Mouse (Mus musculus): ENCODE measurements around the gene Tbl3. TPM values are rescaled to one million over a fixed set of nuclear protein-coding genes. Genes with fewer than 3 reads are reported as not detected.

Tbl3 gene
- polyA plus RNA-seq, 2 experiments = 26.8 to 31.3 TPM

- H3K9ac ChIP-seq (replicated peaks) = no peak overlapping the region
- TF ChIP-seq EP300 (IDR thresholded peaks at IDR 0.05; ENCODE audit: low read depth) (no peak), CTCF (IDR thresholded peaks at IDR 0.05; ENCODE audit: low read depth) (no peak)
- H3K27me3 ChIP-seq (ENCODE audit: control insufficient read depth, insufficient read depth, low read length) = peaks cover 41% of the 10 kb centered on the region
- H3K4me2 ChIP-seq (ENCODE audit: low read depth) = peak overlapping the region; percentile 61
- 19% methylated on average over 23 of the region's 23 CpGs for WGBS (ENCODE audit: insufficient replicate concordance)
- peak overlapping the region; percentile 44 to 52 for H3K4me3 ChIP-seq (ENCODE audit: insufficient read depth in 1 of 2, low read depth in 2 of 2, low read length in 2 of 2)
- no peak overlapping the region for H3K27ac ChIP-seq
- H3K36me3 ChIP-seq (replicated peaks; ENCODE audit: control insufficient read depth, insufficient read depth, low read depth) = no peaks in the 10 kb centered on the region; the same call in 1 of the 2 replicates
- H3K9me3 ChIP-seq (ENCODE audit: control insufficient read depth, low read length) = no peaks in the 10 kb centered on the region
- ATAC-seq (ENCODE audit: insufficient read depth) (no peak), DNase-seq (ENCODE audit: low read depth in 3 of 3, low spot score in 3 of 3) (no peak)
- H3K4me1 ChIP-seq (replicated peaks; ENCODE audit: control insufficient read depth in 2 of 2, insufficient read depth in 2 of 2, low read length in 1 of 2) = peaks cover 3 to 10% of the 10 kb centered on the region in 2 experiments
These were observed 19.9 kb downstream of the Tbl3 start for GRCm38 (mm10) chr17:24687599-24687998.

GRCm38 (mm10) chr17:24687146-24687595, 20.3 kb downstream of the Tbl3 start:
- Histone ChIP-seq H3K36me3 (replicated peaks; ENCODE audit: control insufficient read depth, insufficient read depth, low read depth) (no peaks in the 10 kb centered on the region), H3K4me2 (ENCODE audit: low read depth) (peak overlapping the region; percentile 61), H3K9me3 (ENCODE audit: control insufficient read depth, low read length) (no peaks in the 10 kb centered on the region), H3K27me3 (ENCODE audit: control insufficient read depth, insufficient read depth, low read length) (peaks cover 41% of the 10 kb centered on the region), H3K4me1 (replicated peaks; ENCODE audit: control insufficient read depth in 2 of 2, insufficient read depth in 2 of 2, low read length in 1 of 2) (peaks cover 3 to 10% of the 10 kb centered on the region in 2 experiments), H3K27ac (no peak overlapping the region), H3K9ac (replicated peaks) (no peak overlapping the region), H3K4me3 (ENCODE audit: insufficient read depth in 1 of 2, low read depth in 2 of 2, low read length in 2 of 2) (peak overlapping the region; percentile 44 to 52)
- under 1% methylated on average over 25 of the region's 25 CpGs for WGBS (ENCODE audit: insufficient replicate concordance)
- peak; percentile 67 for ATAC-seq (ENCODE audit: insufficient read depth)
- DNase-seq (ENCODE audit: low read depth in 3 of 3, low spot score in 3 of 3) = peak in 1 of 3 experiments; percentile 37
- TF ChIP-seq CTCF (IDR thresholded peaks at IDR 0.05; ENCODE audit: low read depth) (no peak), EP300 (IDR thresholded peaks at IDR 0.05; ENCODE audit: low read depth) (no peak)

GRCm38 (mm10) chr17:24686514-24686913, 20.9 kb downstream of the Tbl3 start:
- ATAC-seq (ENCODE audit: insufficient read depth) (peak; percentile 64; the same call in 1 of the 2 replicates), DNase-seq (ENCODE audit: low read depth in 3 of 3, low spot score in 3 of 3) (peak in 1 of 3 experiments; percentile 61)
- Histone ChIP-seq H3K4me2 (ENCODE audit: low read depth) (peak overlapping the region; percentile 23; the same call in 1 of the 2 replicates), H3K9me3 (ENCODE audit: control insufficient read depth, low read length) (no peaks in the 10 kb centered on the region), H3K27ac (no peak overlapping the region), H3K27me3 (ENCODE audit: control insufficient read depth, insufficient read depth, low read length) (peaks cover 41% of the 10 kb centered on the region), H3K36me3 (replicated peaks; ENCODE audit: control insufficient read depth, insufficient read depth, low read depth) (no peaks in the 10 kb centered on the region), H3K9ac (replicated peaks) (no peak overlapping the region), H3K4me3 (ENCODE audit: insufficient read depth in 1 of 2, low read depth in 2 of 2, low read length in 2 of 2) (no peak overlapping the region), H3K4me1 (replicated peaks; ENCODE audit: control insufficient read depth in 2 of 2, insufficient read depth in 2 of 2, low read length in 1 of 2) (peaks cover 3 to 10% of the 10 kb centered on the region in 2 experiments)
- TF ChIP-seq EP300 (IDR thresholded peaks at IDR 0.05; ENCODE audit: low read depth) (no peak), CTCF (IDR thresholded peaks at IDR 0.05; ENCODE audit: low read depth) (no peak)
- WGBS (ENCODE audit: insufficient replicate concordance) = 37% methylated on average over 16 of the region's 16 CpGs

GRCm38 (mm10) chr17:24677500-24678080, 29.9 kb downstream of the Tbl3 start:
- Histone ChIP-seq H3K27ac (no peak overlapping the region), H3K27me3 (ENCODE audit: control insufficient read depth, insufficient read depth, low read length) (no peaks in the 10 kb centered on the region), H3K4me1 (replicated peaks; ENCODE audit: control insufficient read depth in 2 of 2, insufficient read depth in 2 of 2, low read length in 1 of 2) (peaks cover 0 to 2% of the 10 kb centered on the region in 2 experiments; a peak in 2 of 4 replicates), H3K36me3 (replicated peaks; ENCODE audit: control insufficient read depth, insufficient read depth, low read depth) (peaks cover 33% of the 10 kb centered on the region), H3K4me3 (ENCODE audit: insufficient read depth in 1 of 2, low read depth in 2 of 2, low read length in 2 of 2) (no peak overlapping the region), H3K9me3 (ENCODE audit: control insufficient read depth, low read length) (no peaks in the 10 kb centered on the region), H3K4me2 (ENCODE audit: low read depth) (no peak overlapping the region), H3K9ac (replicated peaks) (no peak overlapping the region)
- TF ChIP-seq CTCF (IDR thresholded peaks at IDR 0.05; ENCODE audit: low read depth) = no peak
- no peak for TF ChIP-seq EP300 (IDR thresholded peaks at IDR 0.05; ENCODE audit: low read depth)
- ATAC-seq (ENCODE audit: insufficient read depth) (peak; percentile 47; the same call in 1 of the 2 replicates), DNase-seq (ENCODE audit: low read depth in 3 of 3, low spot score in 3 of 3) (no peak)
- WGBS (ENCODE audit: insufficient replicate concordance) = 80% methylated on average over 24 of the region's 24 CpGs

GRCm38 (mm10) chr17:24676877-24677276, 30.6 kb downstream of the Tbl3 start:
- Histone ChIP-seq H3K36me3 (replicated peaks; ENCODE audit: control insufficient read depth, insufficient read depth, low read depth) (peaks cover 33% of the 10 kb centered on the region), H3K4me2 (ENCODE audit: low read depth) (no peak overlapping the region), H3K9ac (replicated peaks) (no peak overlapping the region), H3K4me3 (ENCODE audit: insufficient read depth in 1 of 2, low read depth in 2 of 2, low read length in 2 of 2) (no peak overlapping the region), H3K9me3 (ENCODE audit: control insufficient read depth, low read length) (no peaks in the 10 kb centered on the region), H3K27me3 (ENCODE audit: control insufficient read depth, insufficient read depth, low read length) (no peaks in the 10 kb centered on the region), H3K27ac (no peak overlapping the region), H3K4me1 (replicated peaks; ENCODE audit: control insufficient read depth in 2 of 2, insufficient read depth in 2 of 2, low read length in 1 of 2) (peaks cover under 1 to 8% of the 10 kb centered on the region in 2 experiments)
- TF ChIP-seq EP300 (IDR thresholded peaks at IDR 0.05; ENCODE audit: low read depth) (no peak), CTCF (IDR thresholded peaks at IDR 0.05; ENCODE audit: low read depth) (no peak)
- WGBS (ENCODE audit: insufficient replicate concordance) = 79% methylated on average over 5 of the region's 5 CpGs
- DNase-seq (ENCODE audit: low read depth in 3 of 3, low spot score in 3 of 3) = no peak
- ATAC-seq (ENCODE audit: insufficient read depth) = no peak

All from liver, embryonic 14.5 days (tissue).